Mouse (Mus musculus) mouse embryonic stem cell (cell line): ENCODE measurements around the gene Fam78a.
"Not testable (repeated sequence)": the region's sequence is repeated elsewhere in the genome, so short reads cannot be mapped to it uniquely, and the experiment has no call there.

Experiments
- in situ Hi-C, 2 experiments: fragments of 300-500 bp; cut with MboI; formaldehyde crosslinking; loops; 1 replicate in 1 of 2; 3 replicates in 1 of 2; pipeline ENCODE4 v1.14.3; 2019 to 2020; ENCODE audit warnings: low sequenced_read_pairs in 2 of 2, low pct_unique_long_range_greater_than_20kb in 1 of 2, mixed read lengths in 1 of 2; ENCODE audit not compliant: unreplicated experiment in 1 of 2

Fam78a gene

GRCm38 (mm10) chr2:32057794-32058193, 26.9 kb downstream of the Fam78a start:
- in situ Hi-C loops, result no loop called here

- in situ Hi-C loops, result no loop called here
These were observed 27.3 kb downstream of the Fam78a start for GRCm38 (mm10) chr2:32057360-32057759.

- in situ Hi-C loops, result no loop called here
These were observed 28.1 kb downstream of the Fam78a start for GRCm38 (mm10) chr2:32056524-32056923.

DNA sequence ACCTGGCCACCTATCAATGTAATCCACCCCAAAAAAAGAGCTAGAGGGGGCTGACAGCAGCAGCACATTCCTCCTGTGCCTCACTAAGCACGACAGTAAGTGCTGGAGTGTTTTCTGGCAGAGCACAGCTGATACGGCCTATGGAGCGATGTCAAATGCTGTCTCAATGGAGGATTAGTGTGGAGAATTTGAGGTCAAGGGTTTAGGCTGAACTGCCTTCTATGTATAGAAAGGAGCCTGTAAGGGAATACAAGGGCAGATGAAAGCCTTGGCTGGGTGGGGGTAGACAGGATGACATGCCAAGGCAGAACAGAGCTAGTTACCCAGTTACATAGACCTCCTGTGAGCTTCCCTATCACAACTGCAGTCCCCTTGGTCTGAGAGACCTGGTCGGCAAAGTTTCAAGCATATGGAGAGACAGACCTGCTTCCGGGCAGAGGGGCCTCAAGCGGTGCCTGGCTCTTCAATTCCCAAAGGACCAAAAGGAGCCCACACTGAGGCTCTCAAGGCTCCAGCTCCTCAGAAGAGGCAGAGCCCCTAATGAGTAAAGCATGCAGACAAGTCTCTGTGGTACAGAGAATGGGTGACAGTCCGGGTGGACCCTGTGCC, 29.2 kb downstream of the Fam78a start:
- in situ Hi-C loops, result no loop called here

- in situ Hi-C loops, result no loop called here
These were observed 32.2 kb downstream of the Fam78a start for GRCm38 (mm10) chr2:32052418-32052817.

DNA sequence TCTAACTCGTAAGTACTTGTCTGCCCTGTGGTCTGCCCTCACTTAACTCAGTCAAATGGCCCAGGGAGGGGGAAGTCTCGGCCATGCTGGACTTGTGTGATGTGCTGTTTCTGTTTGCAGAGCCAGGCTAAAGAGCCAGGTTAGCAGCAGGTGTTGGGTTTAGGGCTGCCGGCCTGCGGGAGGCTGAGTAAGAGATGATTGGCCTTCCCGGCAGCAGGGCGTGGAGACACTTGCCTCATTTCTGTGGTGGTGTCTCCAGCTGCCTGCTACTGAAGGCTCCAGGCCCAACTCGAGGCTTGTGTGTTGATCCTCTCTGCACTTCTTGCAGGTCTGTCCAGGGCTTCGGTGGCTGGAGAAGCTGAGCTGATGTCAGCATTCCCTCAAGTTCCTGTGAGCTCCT, 32.9 kb downstream of the Fam78a start:
- in situ Hi-C loops, result no loop called here

- in situ Hi-C loops, result no loop called here
These were observed 37.3 kb downstream of the Fam78a start for GRCm38 (mm10) chr2:32047323-32047722.

DNA sequence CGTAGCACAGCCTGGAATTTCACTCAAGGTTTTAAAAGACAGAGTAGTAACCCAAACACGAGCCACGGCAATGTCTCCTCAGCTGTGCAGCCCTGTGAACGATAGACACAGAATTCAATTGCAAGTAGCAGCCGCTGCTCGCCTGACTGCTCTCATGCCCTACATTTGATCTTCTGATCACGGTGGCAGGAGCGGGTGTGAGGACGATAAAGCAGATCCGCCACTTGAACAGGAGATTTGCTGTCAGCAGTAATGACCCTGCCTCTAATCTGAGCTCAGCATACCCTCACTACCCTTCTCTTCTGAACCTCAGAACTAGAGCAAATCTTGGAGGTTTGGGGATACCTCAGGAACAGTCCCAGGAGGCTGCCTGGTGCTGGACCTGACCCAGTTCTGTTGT, 38.6 kb downstream of the Fam78a start:
- in situ Hi-C loops, result no loop called here

DNA sequence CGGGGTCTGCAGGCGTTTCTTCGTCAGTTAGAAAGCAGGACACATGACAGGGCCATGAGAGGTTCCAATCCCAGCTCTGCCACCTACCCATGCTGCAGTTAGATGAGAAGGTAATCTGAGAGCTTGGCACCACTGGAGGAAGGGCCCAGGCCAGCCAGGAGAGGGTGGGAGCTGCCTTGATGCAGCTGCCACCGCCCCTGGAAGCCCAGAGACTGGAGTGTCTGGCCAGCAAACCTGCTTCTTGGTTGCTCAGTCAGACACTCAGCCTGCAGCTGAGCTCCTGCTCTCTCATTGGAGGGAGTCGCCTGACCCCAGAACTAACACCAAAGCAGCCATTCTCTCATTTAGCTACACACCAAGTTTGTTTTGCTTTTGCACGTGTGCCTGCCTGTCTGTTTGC, 39.3 kb downstream of the Fam78a start:
- in situ Hi-C loops, result no loop called here

GRCm38 (mm10) chr2:32043836-32044235, 40.8 kb downstream of the Fam78a start:
- in situ Hi-C loops, result no loop called here

- in situ Hi-C loops, result no loop called here
These were observed 43.6 kb downstream of the Fam78a start for GRCm38 (mm10) chr2:32041087-32041486.

DNA sequence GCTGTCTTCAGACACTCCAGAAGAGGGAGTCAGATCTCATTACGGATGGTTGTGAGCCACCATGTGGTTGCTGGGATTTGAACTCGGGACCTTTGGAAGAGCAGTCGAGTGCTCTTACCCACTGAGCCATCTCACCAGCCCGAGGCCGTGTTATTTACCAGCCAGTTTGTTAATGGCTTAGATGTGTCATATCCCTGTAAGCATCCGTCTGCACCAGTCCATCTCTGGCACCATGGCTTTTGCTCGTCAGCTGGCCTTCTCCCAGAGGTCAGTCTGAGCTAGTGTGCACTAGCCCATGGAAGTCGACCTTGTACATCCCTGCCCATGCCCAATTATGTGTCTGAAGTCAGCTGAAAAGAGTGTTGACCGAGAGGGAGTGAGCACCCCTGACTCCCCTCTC, 44.0 kb downstream of the Fam78a start:
- in situ Hi-C loops, result not testable (repeated sequence)

GRCm38 (mm10) chr2:32038661-32039081, 46.0 kb downstream of the Fam78a start:
- in situ Hi-C loops, result no loop called here

GRCm38 (mm10) chr2:32037279-32037858, 47.3 kb downstream of the Fam78a start:
- in situ Hi-C loops, result no loop called here

DNA sequence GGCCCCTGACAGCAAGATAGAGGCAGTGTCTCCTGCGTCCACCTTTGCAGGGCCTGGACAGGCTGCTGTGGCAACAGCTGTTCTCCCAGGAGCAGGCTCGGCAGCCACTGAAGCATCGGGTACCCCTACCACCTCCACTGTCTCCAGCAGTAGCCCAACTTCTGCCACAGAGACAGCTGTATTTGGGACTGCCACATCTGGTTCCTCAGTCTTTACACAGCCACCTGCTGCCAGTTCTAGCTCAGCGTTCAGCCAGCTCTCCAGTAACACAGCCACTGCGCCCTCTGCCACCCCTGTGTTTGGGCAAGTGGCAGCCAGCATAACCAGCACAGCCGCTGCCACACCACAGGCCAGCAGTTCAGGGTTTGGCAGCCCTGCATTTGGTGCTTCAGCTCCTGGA, 50.5 kb downstream of the Fam78a start:
- in situ Hi-C loops, result no loop called here

DNA sequence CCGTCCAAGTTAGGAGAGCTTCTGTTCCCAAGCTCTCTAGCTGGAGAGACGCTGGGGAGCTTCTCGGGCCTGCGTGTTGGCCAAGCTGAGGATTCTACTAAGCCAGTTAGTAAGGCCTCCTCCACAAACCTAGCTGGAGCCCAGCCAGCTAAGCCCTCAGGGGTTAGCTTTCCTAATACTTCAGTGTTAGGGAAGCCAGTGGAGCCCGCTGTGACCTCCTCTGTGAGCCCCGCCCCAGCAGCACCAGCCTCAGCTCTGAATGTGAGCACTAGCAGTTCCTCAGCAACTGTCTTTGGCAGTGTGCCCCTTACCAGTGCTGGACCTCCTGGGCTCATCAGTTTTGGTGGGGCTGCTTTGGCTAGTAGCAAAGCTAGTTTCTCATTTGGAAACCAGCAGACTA, 51.2 kb downstream of the Fam78a start:
- in situ Hi-C loops, result no loop called here

- in situ Hi-C loops, result no loop called here
These were observed 55.0 kb downstream of the Fam78a start for GRCm38 (mm10) chr2:32029636-32030035.

GRCm38 (mm10) chr2:32024372-32024771, 60.3 kb downstream of the Fam78a start:
- in situ Hi-C loops, result no loop called here

DNA sequence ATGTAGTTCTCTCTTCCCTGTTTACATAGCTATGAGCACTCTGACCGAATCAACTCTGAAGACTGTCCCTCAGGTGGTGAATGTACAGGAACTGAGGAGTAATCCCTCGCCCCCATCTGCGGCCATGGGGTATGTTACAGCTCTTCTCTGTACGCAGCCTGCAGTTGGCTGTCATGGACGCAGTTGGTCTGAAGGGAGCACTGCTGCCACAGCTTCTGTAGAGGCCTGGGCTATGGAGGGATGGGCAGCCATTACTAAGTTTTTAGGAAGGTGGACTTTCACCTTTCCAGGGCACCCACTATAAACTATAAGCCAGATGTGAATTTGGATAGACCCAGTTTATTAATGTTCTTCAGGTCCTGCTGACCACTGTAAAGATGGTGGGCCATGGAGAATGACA, 64.4 kb downstream of the Fam78a start:
- in situ Hi-C loops, result no loop called here

- in situ Hi-C loops, result no loop called here
These were observed 65.0 kb downstream of the Fam78a start for GRCm38 (mm10) chr2:32019704-32020103.

DNA sequence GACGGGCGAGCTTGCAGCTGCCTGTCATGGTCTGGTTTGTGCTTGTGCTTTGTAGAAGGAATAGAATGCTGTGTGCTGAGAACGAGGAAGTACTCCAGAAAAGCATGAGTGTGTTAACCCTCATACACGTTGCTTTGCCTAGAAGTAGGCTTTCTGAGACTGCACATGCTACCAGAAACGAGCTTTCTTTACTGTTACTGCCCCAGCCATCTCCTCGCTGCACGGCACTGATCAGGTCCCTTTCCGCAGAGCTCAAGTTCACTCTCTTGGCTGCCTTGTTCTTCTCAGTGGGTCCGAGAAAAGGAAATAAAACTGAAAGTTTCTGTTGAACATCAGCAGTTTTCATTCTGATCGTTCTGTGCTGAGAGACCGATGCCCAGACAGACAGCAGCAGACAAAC, 75.9 kb downstream of the Fam78a start:
- in situ Hi-C loops, result no loop called here
